Mouse (Mus musculus): ENCODE data around the gene Nkiras2.
"Not testable (repeated sequence)": the region's sequence is repeated elsewhere in the genome, so short reads cannot be mapped to it uniquely, and the experiment has no call there.

Nkiras2 gene

DNA sequence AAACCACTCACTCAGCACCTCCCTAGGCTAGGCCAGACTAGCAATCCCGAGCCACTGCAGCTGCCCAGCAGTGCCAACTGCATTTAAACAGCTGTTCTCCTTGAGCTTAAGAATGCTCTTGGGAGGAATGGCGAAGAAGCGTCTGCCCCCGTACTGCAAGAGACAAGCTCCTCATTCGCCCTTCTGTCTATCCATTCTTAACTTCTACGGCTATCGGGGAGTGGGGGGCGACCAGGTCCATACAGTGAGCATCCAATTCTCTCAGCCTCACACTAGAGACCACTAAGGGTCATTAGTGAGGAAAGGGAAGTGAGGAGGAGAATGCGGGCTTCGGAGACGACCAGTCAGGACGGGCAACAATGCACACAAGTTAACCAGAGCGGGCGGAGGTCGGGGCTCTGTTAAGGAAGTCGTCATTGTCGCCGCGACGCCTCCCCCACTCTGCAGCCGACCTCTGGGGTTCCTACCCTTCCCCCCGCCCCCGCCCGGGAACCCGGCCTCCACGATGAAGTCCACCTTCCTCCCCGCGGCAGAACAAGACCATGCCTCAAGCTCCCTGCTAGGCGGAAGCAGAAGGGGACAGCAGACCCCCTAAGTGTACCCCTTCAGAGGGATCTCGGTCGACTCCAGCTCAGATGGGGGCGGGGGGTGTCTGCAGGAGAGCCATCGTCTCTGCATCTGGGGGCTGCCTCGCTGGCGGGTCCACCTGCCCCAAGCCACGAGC, at the start of gene Nkiras2:
Nkiras2 (plus strand) TSS at position 484 of the 724 bp plus-strand sequence.
- DNase-seq (ENCODE audit: low spot score), result peak; percentile 75

DNA sequence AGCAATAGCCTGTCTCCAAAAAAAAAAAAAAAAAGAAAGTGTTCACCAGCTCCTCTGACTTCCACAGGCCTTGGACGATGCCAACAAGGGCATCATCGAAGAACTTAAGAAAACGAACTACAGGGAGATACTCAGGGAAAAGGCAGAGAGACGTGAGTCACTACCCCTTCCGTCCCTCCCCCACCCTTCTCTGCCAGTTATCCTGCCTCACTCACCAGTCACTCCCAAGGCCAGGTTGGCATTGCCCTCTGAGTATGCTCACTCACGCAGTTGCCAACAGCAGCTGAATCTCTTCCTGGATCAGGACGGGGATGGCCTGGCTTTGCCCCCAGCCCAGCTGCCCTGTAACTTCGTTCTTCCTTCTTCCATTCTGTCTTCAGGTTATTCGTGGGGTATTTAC, 49.3 kb upstream of the Nkiras2 start:
- no peak for DNase-seq (ENCODE audit: low spot score)

- DNase-seq (ENCODE audit: low spot score), result peak; percentile 87
These were observed 48.4 kb upstream of the Nkiras2 start for GRCm38 (mm10) chr11:100570430-100571201.

DNA sequence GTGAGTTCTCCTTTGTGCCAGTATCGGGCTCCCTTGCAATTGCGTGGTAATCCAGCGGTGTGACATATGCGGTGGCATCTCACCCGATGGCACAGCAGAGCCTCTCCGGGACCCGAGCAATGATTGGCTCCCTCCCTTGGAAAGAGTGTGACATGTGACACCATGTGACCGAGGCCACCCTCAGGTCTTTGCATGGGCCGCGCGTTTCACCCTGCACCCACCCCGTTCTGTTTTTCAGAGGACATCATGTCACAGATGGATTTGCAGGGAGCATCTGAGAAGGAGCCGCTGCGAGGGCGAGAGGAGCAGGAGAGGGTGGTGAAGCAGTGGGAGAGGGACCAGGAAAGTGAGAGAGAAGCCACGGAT, 47.9 kb upstream of the Nkiras2 start:
- DNase-seq (ENCODE audit: low spot score), result no peak

DNA sequence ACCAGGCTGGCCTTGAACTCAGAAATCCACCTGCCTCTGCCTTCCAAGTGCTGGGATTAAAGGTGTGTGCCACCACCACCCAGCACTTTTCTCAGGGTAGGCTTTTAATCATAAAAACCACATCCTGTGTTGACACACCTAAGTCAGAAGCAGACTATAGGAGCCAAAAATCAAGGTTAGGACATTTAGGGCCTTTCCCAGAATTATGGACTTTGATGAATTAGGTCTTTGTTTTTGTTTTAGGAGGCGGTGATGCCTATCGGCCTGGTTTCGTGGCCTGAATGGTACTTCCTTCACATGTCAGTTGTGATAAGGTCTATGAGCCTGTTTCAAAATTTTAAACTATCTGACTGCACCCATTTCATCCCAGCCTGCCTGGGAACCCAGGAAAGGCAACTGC, 44.9 kb upstream of the Nkiras2 start:
- no peak for DNase-seq (ENCODE audit: low spot score)

DNA sequence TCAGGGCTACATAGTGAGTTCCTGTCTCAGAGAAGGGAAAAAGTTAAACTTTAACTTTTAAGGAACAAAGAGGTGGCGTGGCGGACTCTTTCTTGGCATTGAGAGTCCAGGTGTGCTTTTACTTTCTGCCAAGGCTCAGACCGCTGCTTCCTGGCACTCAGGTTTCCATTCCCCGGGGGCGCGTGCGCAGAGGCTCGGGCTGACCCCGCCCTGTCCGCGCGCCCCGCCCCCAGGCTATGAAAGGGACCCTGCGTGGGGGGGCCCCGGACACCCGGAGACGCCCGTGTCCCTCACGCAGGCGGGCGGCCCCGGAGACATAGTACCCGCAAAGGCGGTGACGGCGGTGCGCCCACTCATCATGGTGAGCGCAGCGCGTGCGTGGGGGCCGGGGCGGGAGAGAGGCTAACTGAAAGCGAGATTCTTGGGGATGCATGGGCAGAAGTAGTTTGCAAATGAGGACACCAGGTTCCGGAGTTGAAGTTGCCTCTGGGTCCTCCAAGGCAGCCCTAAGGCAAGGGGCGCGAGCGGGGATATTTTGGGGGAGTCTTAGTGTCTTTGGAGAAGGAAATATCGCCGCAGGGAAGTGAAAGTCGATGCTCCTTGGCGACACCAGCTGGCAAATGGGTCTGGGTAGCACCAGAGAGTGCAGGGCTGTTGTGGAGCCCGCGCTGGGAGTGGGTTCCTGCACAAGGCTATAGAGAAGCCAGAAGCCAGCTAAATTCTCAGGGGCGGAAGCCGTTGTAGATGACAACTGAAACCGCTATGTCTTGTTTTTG, 44.1 kb upstream of the Nkiras2 start, which contains the start of gene Cnp:
Cnp (plus strand) TSS at position 197 of the 776 bp plus-strand sequence.
- peak; percentile 64 for DNase-seq (ENCODE audit: low spot score)

GRCm38 (mm10) chr11:100575484-100575855, 43.6 kb upstream of the Nkiras2 start:
- DNase-seq (ENCODE audit: low spot score), result peak; percentile 29

DNA sequence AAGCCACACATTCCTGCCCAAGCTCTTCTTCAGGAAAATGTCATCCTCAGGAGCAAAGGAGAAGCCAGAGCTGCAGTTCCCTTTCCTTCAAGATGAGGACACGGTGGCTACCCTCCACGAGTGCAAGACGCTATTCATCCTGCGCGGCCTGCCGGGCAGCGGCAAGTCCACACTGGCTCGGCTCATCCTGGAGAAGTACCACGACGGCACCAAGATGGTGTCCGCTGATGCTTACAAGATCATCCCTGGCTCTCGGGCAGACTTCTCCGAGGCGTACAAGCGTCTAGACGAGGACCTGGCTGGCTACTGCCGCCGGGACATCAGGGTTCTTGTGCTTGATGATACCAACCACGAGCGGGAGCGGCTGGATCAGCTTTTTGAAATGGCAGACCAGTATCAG, 42.8 kb upstream of the Nkiras2 start:
- no peak for DNase-seq (ENCODE audit: low spot score)

DNA sequence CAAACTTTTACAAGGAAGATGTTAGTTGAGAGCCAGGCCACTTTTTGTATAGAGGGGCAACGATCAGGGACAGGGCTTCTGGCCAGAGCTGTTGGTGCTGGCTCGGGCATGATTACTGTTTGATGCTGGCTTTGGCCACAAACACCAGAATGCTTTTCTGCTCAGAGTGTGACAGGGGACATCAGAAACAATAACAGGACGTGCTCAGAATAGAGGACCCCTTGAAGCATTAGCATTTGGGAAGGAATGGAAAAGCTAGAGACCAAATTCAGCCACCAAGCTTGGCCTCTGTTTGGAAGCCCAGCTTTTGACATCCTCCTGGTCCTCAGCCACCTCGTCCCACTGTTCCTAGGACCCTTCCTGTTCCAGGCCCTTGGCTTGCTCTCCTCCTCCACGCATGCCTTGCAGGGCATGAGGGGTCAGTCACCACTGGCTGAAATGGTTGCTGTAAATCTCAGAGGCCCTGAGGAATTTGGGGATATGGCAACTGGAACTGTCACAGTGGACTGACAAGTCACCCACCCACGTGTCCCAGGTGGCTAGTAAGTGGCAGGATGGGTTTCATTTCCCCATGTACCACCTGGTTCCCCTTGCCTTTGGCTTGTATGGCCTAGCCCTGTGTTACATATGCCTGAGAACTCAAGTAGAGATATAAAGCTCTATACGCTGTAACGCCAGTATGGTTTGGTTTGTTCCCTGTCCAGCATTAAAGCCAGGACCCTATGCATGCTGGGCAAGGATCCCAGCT, 41.0 kb upstream of the Nkiras2 start:
- no peak for DNase-seq (ENCODE audit: low spot score)

GRCm38 (mm10) chr11:100579116-100579799, 39.8 kb upstream of the Nkiras2 start:
- no peak for DNase-seq (ENCODE audit: low spot score)

DNA sequence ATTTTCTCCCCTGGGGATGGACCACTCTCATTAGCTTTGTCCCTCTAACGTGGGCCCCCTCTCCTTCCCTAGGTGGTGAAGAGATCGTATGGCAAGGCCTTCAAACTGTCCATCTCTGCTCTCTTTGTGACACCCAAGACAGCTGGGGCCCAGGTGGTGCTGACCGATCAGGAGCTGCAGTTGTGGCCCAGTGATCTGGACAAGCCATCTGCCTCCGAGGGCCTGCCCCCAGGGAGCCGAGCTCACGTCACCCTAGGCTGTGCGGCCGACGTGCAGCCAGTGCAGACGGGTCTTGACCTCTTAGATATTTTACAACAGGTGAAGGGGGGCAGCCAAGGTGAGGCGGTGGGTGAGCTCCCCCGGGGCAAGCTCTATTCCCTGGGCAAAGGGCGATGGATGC, 38.8 kb upstream of the Nkiras2 start:
- no peak for DNase-seq (ENCODE audit: low spot score)

DNA sequence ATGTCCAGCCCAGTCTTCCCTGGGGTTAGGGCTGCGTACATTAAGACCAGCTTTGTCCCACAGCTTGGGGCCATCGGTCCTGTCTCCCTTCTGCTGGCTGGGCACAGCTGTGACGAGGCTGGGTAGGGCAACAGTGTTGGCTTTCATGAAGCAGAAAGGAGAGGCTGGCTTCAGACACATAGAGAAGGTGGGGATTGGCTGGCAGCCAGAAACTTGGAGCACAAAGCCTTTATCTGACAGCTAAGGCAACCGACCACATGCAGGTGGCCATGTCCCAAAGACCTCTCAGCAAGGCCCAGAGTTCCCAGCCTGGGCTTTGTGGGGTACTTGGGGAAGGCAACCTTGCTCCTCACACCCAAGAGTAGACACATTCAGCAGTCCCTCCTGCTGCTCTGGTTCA, 37.3 kb upstream of the Nkiras2 start:
- DNase-seq (ENCODE audit: low spot score), result no peak

GRCm38 (mm10) chr11:100582413-100582812, 36.6 kb upstream of the Nkiras2 start:
- DNase-seq (ENCODE audit: low spot score), result not testable (repeated sequence)

DNA sequence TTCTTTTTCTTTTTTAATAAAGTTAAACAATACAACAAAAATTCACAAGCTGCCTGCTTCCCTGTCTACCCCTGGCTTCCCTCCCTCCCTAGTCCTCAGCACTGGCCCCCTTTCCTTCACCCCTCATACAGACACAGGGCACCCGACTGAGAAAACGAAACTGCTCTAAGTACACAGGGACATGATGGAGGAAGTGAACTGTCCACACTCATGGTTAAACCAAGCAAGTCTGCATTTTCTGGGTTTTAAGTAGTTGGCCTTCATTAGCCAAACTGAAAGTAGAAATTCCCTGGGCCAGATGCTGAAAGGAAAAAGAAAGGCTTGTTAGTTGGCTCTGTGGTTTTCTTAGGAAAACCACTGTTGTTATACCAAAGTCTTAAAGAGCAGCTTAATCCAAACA, 36.2 kb upstream of the Nkiras2 start:
- no peak for DNase-seq (ENCODE audit: low spot score)

GRCm38 (mm10) chr11:100584561-100584961, 34.5 kb upstream of the Nkiras2 start:
- DNase-seq (ENCODE audit: low spot score), result no peak

- DNase-seq (ENCODE audit: low spot score), result no peak
These were observed 33.9 kb upstream of the Nkiras2 start for GRCm38 (mm10) chr11:100585148-100585547.

DNA sequence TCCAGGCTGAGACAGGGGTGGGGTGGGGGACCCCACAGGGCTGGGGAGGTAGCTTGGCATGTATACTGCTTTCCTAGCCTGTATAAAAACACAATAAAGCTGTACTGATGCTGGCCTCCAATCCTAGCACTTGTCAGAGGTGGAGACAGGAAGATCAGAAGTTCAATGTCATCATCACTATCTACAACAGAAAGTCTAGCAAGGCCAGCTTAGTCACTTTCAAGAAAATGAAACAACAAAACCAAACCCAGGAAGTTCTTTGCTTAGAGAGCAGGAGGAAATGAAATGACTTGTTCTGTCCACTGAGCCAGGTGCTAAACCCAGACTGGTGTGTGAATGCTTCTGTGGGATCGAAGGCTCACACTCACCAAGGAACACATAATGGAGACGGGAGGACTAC, 30.6 kb upstream of the Nkiras2 start:
- no peak for DNase-seq (ENCODE audit: low spot score)

DNA sequence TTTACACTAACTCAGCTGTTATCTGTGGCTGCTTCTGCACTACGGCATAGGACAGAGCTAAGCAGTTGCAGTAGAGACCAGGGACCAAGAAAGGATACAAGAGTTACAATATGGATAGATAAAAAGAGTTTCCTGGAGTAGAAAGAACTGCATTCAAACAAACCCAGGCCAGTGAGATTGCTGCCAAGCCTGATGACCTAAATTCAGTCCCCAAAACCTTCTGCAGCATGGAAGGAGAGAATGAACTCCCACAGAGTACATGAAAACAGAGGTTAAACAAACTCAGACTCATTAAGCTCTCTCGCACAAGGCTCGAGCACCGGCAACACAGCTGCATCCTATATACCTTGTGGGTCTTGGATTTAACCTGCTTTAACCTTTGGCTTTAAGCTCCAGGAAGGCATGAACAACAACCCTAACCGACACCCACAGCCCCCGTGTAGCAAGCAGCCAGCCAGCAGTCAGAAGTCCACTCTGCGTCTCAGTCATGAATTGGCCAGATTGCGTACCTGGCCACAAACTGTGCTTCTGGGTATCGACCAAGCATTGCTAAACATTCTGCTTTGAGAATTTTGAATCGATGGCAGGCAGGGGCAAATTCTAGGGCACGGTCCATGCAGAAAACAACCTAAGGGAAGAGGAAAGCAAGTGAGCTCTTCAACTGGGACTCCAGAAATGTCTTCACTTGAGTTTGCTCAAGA, 26.5 kb upstream of the Nkiras2 start:
- DNase-seq (ENCODE audit: low spot score), result no peak

DNA sequence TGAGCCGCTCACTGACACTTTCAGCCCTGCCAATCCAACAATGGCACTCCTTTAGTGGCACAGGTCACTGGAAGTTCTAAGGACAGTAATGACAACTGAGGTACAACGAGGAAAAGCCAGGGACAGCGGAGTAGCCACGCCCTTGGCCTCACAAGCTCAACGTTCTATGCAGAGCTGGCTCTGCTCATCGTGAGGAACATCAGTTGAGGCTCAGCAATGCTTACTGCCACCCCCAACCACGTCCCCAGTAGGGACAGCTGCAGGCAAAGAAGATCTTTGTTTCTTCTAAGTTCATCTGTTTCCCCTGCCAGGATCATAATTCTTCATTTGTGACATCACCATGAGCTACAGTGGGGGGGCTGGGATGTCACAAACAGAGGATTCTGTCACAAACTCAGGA, 24.4 kb upstream of the Nkiras2 start:
- DNase-seq (ENCODE audit: low spot score), result no peak

DNA sequence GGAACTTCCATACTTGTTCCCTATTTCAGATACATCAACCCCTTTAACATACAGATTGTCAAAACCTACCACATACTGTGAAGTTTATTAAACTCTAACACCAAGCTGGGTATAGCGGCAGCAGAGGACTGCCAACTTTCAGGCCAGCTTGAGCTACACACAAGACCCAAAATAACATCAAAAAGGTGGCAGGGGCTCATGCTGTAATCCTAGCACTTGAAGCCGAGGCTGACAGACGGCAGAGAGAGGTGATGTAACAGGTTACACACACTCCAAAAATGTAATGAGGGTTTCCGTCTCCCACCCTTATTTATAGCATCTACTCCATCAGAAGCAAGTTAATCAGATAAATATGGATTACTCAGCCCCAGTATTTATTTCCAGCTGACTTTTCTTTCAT, 23.5 kb upstream of the Nkiras2 start:
- DNase-seq (ENCODE audit: low spot score), result no peak

DNA sequence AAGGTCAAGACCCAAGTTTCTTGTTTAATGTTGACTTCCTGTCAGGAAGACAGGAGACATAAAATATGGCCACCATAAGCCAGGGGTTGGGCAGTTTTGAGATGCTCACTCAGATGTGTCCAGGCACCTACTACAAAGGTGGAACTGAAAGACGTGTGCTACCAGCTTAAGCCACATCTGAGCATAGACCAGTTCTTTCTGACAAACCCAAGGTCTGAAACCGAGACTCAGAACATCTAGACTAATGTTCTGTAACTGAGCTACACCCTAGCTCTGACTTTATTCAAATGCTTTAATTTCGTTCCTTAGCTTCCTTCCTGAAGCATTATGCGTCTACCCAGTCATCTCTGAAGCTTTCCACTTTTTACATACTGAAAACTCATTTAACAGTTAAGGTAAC, 21.0 kb upstream of the Nkiras2 start:
- DNase-seq (ENCODE audit: low spot score), result no peak
